Mouse (Mus musculus) limb, embryonic 15.5 days (tissue): Measurements from ENCODE around the gene Gga3. TPM values are rescaled to one million over a fixed set of nuclear protein-coding genes. Genes with fewer than 3 reads are reported as not detected.
A peak's percentile ranks its signal among the peaks of the same experiment; 100 is the strongest.
"Not testable (repeated sequence)": the region's sequence is repeated elsewhere in the genome, so short reads cannot be mapped to it uniquely, and the experiment has no call there.

Experiments
- ATAC-seq: fragments of 200-750 bp; cut with Nextera tagmentation; 2 replicates; pipeline ENCODE4 v1.8.0; 2017; ENCODE audit warnings: low read depth, moderate TSS enrichment; ENCODE audit not compliant: insufficient number of reproducible peaks, low FRiP score, low TSS enrichment
- H3K27ac ChIP-seq: fragments of 300-500 bp; sonication (generic); 2 replicates; pipeline ENCODE4 v1.5.1; 2015; ENCODE audit warnings: moderate library complexity, mild to moderate bottlenecking, inconsistent platforms
- H3K27me3 ChIP-seq: fragments of 300-500 bp; sonication (generic); 2 replicates; pipeline ENCODE4 v1.6.1; 2015; ENCODE audit warnings: inconsistent platforms
- H3K36me3 ChIP-seq: fragments of 300-500 bp; sonication (generic); 2 replicates; pipeline ENCODE4 v1.6.1; 2015; ENCODE audit warnings: inconsistent platforms
- H3K4me1 ChIP-seq: fragments of 300-500 bp; sonication (generic); 2 replicates; pipeline ENCODE4 v1.6.1; 2015; ENCODE audit warnings: inconsistent platforms
- H3K4me2 ChIP-seq: fragments of 300-500 bp; sonication (generic); 2 replicates; pipeline ENCODE4 v1.6.1; 2015; ENCODE audit warnings: mild to moderate bottlenecking, inconsistent platforms
- H3K4me3 ChIP-seq: fragments of 300-500 bp; sonication (generic); 2 replicates; pipeline ENCODE4 v1.5.1; 2015; ENCODE audit warnings: mild to moderate bottlenecking, inconsistent platforms
- H3K9ac ChIP-seq: fragments of 300-500 bp; sonication (generic); 2 replicates; pipeline ENCODE4 v1.6.1; 2015; ENCODE audit warnings: inconsistent platforms
- H3K9me3 ChIP-seq: fragments of 300-500 bp; sonication (generic); 2 replicates; pipeline ENCODE4 v1.6.1; 2016; ENCODE audit warnings: inconsistent platforms
- WGBS: fragments of 180-500 bp; shearing (Covaris S2); methylation state at CpG from one replicate; pipeline ENCODE4 v1.1.7; 2015; 5-methylcytosine and 5-hydroxymethylcytosine counted together
- polyA plus RNA-seq: library from polyadenylated mRNA; unstranded; fragments of >200 nt; fragmentation: Nextera tagmentation; extraction: Ambion mirVana; gene quantifications from 2 replicates; pipeline ENCODE4 v1.2.1, GENCODE M21; 2015

The Gga3 gene
- 17.5 and 18.0 TPM in 2 replicates for polyA plus RNA-seq

DNA sequence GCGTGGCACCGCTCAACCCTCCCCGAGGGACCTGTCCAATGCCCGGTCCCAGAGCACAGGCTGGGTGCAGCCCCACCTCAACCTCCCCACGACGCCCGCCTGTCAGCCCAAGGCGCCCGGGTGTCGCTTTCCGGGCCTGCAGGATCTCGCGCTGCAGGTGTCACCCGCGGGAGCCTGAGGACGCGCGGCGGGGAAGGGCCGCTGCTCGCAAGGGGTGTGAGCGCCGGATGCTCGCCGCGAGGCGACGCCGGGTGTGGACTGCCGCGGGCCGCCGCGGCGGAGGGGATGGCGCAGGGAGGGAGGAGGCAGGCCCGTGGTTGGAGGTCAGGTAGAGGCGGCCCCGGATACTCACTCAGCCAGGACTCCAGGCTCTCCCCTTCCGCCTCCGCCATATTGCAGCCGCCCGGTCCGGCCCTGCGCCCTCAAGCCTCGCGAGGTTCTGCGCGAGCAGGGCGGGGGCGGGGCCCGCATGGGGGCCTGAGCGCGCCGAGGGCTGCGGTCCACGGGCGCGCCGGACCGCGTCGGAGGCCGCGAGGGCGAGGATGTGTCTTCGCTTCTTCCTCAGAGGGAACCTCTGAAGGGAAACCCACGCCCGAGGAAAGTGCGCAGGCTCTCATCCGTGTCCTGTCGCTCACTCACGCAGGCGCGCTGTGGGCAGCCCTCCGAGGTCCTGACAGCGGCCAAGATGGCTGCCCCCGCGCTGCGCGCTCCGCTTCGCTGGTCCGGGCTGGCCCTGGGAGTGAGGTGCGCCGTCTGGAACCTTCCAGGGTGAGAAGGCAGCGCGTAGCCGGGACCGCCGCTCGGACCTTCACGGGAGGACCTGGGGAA lies at the start of gene Gga3, which contains the start of gene Mrps7:
TSS of gene Gga3 (minus strand) at position 576 of the 828 bp plus-strand sequence.
TSS of gene Mrps7 (plus strand) at position 450 of the 828 bp plus-strand sequence.
- peak within 1 kb of the TSS; percentile 89 for H3K4me2 ChIP-seq
- peak within 1 kb of the TSS; percentile 98 for H3K4me3 ChIP-seq
- no peaks in the 10 kb centered on the region for H3K27me3 ChIP-seq
- ATAC-seq, result peak; percentile 96
- H3K4me1 ChIP-seq, result peaks cover 31% of the 10 kb centered on the region
- no peaks in the 10 kb centered on the region for H3K9me3 ChIP-seq
- peak within 1 kb of the TSS; percentile 99 for H3K9ac ChIP-seq
- H3K27ac ChIP-seq, result peak within 1 kb of the TSS; percentile 92
- H3K36me3 ChIP-seq, result peaks cover 41% of the 10 kb centered on the region
- WGBS, result under 1% methylated on average over 85 of the region's 93 CpGs

DNA sequence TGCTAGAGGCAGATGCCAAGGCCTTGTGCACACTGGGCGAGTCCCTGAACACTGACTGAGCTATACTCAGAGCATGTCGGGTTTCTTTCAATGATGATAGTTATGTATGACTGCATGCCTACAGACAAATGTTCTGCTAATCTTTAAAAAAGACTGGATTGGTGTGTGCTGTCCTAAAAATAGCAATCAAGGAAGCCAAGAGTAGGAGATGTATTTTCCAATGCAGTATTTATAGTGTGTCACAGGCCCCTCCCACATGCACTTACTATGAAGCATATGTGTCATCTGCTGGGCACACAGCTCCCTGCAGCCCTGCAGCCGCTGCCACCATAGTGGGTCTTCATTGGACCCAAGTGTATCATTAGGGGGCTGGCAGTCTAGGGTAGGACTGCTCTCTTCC lies 49.3 kb upstream of the Gga3 start:
- no peak overlapping the region for H3K9ac ChIP-seq
- no peak; the same call in none of the 2 replicates for ATAC-seq
- H3K4me2 ChIP-seq, result no peak overlapping the region
- no peak overlapping the region; the same call in 1 of the 2 replicates for H3K27ac ChIP-seq
- no peak overlapping the region for H3K4me3 ChIP-seq
- WGBS, result 78% methylated on average over 3 of the region's 3 CpGs
- no peaks in the 10 kb centered on the region for H3K27me3 ChIP-seq
- 0 out of 2 replicates have a peak, but pooled peaks cover 5% of the 10 kb centered on the region for H3K4me1 ChIP-seq
- H3K36me3 ChIP-seq, result peaks cover 30% of the 10 kb centered on the region
- no peaks in the 10 kb centered on the region for H3K9me3 ChIP-seq

DNA sequence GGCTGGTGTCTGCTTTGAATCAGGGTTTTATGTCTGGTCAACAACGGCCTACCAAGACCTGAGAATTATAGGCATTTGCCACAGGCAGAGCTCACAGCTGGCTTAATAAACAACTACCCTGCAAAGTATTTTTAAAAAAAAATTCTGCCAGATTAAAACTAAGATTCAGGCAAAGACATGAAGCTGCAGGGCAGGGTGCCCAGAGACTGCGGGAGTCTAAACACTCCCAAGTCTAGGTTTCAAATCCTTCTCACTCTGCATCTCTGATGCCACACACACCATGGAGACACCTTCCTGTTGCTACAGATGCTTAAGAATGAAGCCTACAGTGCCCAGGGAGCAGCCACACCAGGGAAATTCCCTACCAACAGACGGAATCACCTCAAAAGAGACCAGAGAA lies 47.8 kb upstream of the Gga3 start:
- H3K4me3 ChIP-seq, result no peak overlapping the region
- H3K36me3 ChIP-seq, result peaks cover 44% of the 10 kb centered on the region
- no peak for ATAC-seq
- no peak overlapping the region for H3K9ac ChIP-seq
- H3K27me3 ChIP-seq, result no peaks in the 10 kb centered on the region
- H3K4me2 ChIP-seq, result no peak overlapping the region
- no peaks in the 10 kb centered on the region for H3K9me3 ChIP-seq
- peaks cover 8% of the 10 kb centered on the region; the same call in 1 of the 2 replicates for H3K4me1 ChIP-seq
- H3K27ac ChIP-seq, result no peak overlapping the region
- WGBS, result 68% methylated on average over 3 of the region's 3 CpGs

DNA sequence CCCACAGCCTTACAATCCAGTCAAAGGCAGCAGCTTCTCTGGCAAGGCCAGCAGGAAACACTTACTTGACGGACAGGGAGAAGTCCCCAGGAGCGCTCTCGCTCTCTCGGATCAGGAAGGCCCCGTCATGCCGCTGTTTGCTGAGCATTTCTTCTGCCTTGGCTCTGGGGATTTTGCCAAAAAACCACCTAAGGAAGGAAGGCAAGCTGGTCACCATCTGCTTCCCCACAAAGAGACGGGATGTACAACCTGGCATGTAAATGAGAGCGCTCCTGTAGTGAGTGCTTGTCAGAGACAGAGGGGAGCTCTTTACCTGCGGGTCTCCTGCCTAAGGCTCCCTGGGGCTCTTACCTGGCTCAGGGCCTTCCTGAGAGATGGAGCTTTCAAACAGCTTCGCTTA lies 45.9 kb upstream of the Gga3 start:
- Histone ChIP-seq H3K9ac (no peak overlapping the region), H3K4me1 (peaks cover 8% of the 10 kb centered on the region; the same call in 1 of the 2 replicates), H3K36me3 (peaks cover 52% of the 10 kb centered on the region), H3K4me2 (no peak overlapping the region), H3K27me3 (no peaks in the 10 kb centered on the region), H3K4me3 (no peak overlapping the region), H3K9me3 (no peaks in the 10 kb centered on the region), H3K27ac (no peak overlapping the region)
- ATAC-seq, result no peak
- WGBS, result 68% methylated on average over 10 of the region's 10 CpGs

- H3K4me2 ChIP-seq, result no peak overlapping the region
- WGBS, result 46% methylated on average over 6 of the region's 6 CpGs
- no peaks in the 10 kb centered on the region for H3K27me3 ChIP-seq
- H3K9me3 ChIP-seq, result no peaks in the 10 kb centered on the region
- no peak for ATAC-seq
- H3K4me3 ChIP-seq, result no peak overlapping the region
- peaks cover 8% of the 10 kb centered on the region; the same call in 1 of the 2 replicates for H3K4me1 ChIP-seq
- no peak overlapping the region for H3K9ac ChIP-seq
- no peak overlapping the region for H3K27ac ChIP-seq
- peaks cover 55% of the 10 kb centered on the region for H3K36me3 ChIP-seq
Measured at GRCm38 (mm10) chr11:115647459-115647858, 43.6 kb upstream of the Gga3 start.

- H3K9me3 ChIP-seq, result no peaks in the 10 kb centered on the region
- no peak overlapping the region for H3K4me2 ChIP-seq
- ATAC-seq, result no peak
- 92% methylated on average over 9 of the region's 9 CpGs for WGBS
- H3K4me1 ChIP-seq, result peaks cover 8% of the 10 kb centered on the region; the same call in 1 of the 2 replicates
- peaks cover 55% of the 10 kb centered on the region for H3K36me3 ChIP-seq
- no peaks in the 10 kb centered on the region for H3K27me3 ChIP-seq
- H3K9ac ChIP-seq, result no peak overlapping the region
- no peak overlapping the region for H3K27ac ChIP-seq
- H3K4me3 ChIP-seq, result no peak overlapping the region
Measured at GRCm38 (mm10) chr11:115646439-115646838, 42.6 kb upstream of the Gga3 start.

- H3K4me2 ChIP-seq, H3K4me1 ChIP-seq, ATAC-seq, H3K4me3 ChIP-seq, H3K9me3 ChIP-seq, H3K9ac ChIP-seq, H3K27me3 ChIP-seq, H3K27ac ChIP-seq: not testable (repeated sequence)
- 81% methylated on average over 14 of the region's 14 CpGs for WGBS
- H3K36me3 ChIP-seq, result peaks cover 55% of the 10 kb centered on the region
Measured at GRCm38 (mm10) chr11:115645498-115645897, 41.6 kb upstream of the Gga3 start.

DNA sequence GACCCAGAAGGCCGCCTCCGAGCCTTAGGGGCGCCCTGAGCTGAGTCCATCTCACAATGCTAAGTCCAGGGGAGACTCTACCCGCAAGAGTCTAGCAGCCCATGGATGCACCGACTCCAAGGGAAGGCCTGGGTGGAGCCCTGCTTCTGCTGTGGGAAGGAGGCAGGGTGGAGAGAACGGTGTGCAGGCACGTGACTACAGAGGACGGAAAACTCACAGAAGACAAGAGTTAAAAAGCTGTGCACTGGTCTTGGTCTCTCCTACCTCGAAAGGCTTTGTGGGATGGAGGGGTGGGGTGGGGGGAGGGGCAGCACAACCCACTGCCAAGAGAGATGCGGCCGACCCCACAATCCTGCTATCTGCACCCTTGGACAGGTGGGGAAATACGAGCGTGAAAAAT lies 40.5 kb upstream of the Gga3 start:
- Histone ChIP-seq H3K4me2 (no peak overlapping the region), H3K9me3 (no peaks in the 10 kb centered on the region), H3K27ac (no peak overlapping the region), H3K36me3 (peaks cover 45% of the 10 kb centered on the region), H3K27me3 (no peaks in the 10 kb centered on the region), H3K4me3 (no peak overlapping the region), H3K4me1 (peaks cover 4% of the 10 kb centered on the region; the same call in 1 of the 2 replicates), H3K9ac (no peak overlapping the region)
- 89% methylated on average over 13 of the region's 13 CpGs for WGBS
- ATAC-seq, result no peak

DNA sequence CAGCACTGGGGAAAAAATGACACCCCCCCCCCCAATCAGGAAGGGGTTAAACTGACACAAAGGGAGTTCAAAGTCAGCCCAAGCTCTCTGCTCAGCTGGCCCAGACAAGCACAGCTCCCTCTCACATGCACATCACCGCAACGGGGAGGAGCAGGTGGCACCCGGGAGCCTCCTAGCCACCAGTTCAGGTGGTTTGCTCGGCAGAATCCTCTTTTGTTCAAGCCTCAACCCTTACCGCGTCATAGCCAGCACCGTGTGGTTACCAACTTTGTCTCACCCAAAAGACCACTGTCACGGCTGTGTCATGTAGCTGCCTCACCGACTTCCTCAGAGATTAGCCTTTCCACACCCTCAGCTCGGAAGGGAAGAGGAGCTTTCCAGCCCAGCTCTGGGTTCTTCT lies 39.4 kb upstream of the Gga3 start:
- Histone ChIP-seq H3K36me3 (peaks cover 42% of the 10 kb centered on the region), H3K27ac (no peak overlapping the region), H3K4me1 (peaks cover 4% of the 10 kb centered on the region; the same call in 1 of the 2 replicates), H3K27me3 (no peaks in the 10 kb centered on the region), H3K4me2 (no peak overlapping the region), H3K9ac (no peak overlapping the region), H3K9me3 (no peaks in the 10 kb centered on the region), H3K4me3 (no peak overlapping the region)
- 73% methylated on average over 10 of the region's 10 CpGs for WGBS
- no peak for ATAC-seq

DNA sequence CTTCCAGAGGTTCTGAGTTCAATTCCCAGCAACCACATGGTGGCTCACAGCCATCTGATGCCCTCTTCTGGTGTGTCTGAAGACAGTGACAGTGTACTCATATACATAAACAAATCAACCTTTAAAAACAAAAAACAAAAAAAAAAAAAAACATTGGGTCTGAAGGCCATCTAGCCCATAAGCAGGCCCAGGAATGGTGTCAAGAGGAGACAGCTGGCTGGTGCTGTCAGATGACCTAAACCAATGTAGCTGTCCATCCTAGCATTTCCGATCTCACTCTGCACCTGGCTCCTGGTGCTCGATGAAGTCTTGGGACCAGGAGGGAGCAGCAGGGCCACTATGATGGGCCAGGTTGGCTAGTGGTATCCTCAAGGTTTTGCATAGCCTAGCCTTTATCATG lies 38.9 kb upstream of the Gga3 start:
- H3K4me2 ChIP-seq, result no peak overlapping the region
- H3K4me1 ChIP-seq, result peaks cover under 1% of the 10 kb centered on the region; the same call in 1 of the 2 replicates
- H3K27ac ChIP-seq, result no peak overlapping the region
- no peaks in the 10 kb centered on the region for H3K27me3 ChIP-seq
- no peak overlapping the region for H3K9ac ChIP-seq
- H3K36me3 ChIP-seq, result peaks cover 36% of the 10 kb centered on the region
- H3K9me3 ChIP-seq, result no peaks in the 10 kb centered on the region
- ATAC-seq, result no peak
- no peak overlapping the region for H3K4me3 ChIP-seq
- 97% methylated on average over 2 of the region's 2 CpGs for WGBS

DNA sequence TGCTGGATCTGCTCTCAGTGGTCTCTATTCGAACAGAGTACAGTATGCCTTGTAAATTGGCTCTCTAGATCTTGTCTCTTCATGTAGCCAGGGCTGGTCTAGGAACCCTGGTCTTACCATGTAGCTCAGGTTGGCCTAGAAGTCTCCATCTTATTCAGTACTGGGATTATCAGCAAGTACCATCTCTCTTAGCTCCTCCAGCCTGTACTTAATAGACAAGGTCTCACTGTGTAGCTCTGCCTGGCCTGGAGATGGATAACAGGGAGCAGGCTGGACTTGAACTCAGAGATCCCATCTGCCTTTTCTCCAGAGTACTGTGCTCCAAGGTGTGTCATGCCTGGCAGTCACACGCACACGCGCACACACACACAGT lies 37.8 kb upstream of the Gga3 start:
- H3K4me2 ChIP-seq, result no peak overlapping the region
- no peak overlapping the region for H3K4me3 ChIP-seq
- peaks cover 27% of the 10 kb centered on the region for H3K36me3 ChIP-seq
- no peak overlapping the region for H3K9ac ChIP-seq
- 81% methylated on average over 4 of the region's 4 CpGs for WGBS
- no peaks in the 10 kb centered on the region for H3K27me3 ChIP-seq
- H3K4me1 ChIP-seq, result no peaks in the 10 kb centered on the region
- ATAC-seq, result no peak
- H3K27ac ChIP-seq, result no peak overlapping the region
- H3K9me3 ChIP-seq, result no peaks in the 10 kb centered on the region

- H3K27me3 ChIP-seq, result no peaks in the 10 kb centered on the region
- peaks cover 22% of the 10 kb centered on the region for H3K36me3 ChIP-seq
- no peak for ATAC-seq
- H3K9ac ChIP-seq, result no peak overlapping the region
- no peak overlapping the region for H3K27ac ChIP-seq
- no peak overlapping the region for H3K4me2 ChIP-seq
- H3K4me3 ChIP-seq, result no peak overlapping the region
- no peaks in the 10 kb centered on the region for H3K4me1 ChIP-seq
- H3K9me3 ChIP-seq, result no peaks in the 10 kb centered on the region
- whole genome bisulfite sequencing, result 50% methylated on average over 14 of the region's 14 CpGs
Measured at GRCm38 (mm10) chr11:115640978-115641663, 37.3 kb upstream of the Gga3 start.
